Mouse (Mus musculus): ENCODE measurements around the gene Sema3g.

- TF ChIP-seq CTCF (IDR thresholded peaks at IDR 0.05; ENCODE audit: extremely low read depth, insufficient read depth, low read length) (no peak), POLR2A (IDR thresholded peaks at IDR 0.05; ENCODE audit: extremely low read depth, insufficient read depth, low read length) (no peak)
Observed at GRCm38 (mm10) chr14:31170963-31171362, 46.7 kb upstream of the Sema3g start.
